Mouse (Mus musculus) liver, embryonic 14.5 days (tissue): ENCODE data around the gene Pcgf2.

Experiments
- CTCF ChIP-seq: IDR thresholded peaks from 2 replicates; pipeline ENCODE4 v1.5.1; 2016; ENCODE audit warnings: antibody characterized with exemption, low read depth, control low read depth
- EP300 ChIP-seq: IDR thresholded peaks from 2 replicates; pipeline ENCODE4 v1.6.1; 2016; ENCODE audit warnings: antibody characterized with exemption, low read depth

- TF ChIP-seq CTCF, result no peak
- TF ChIP-seq EP300, result no peak
These were observed 33.4 kb upstream of the Pcgf2 start for GRCm38 (mm10) chr11:97733689-97734088.
